Mouse (Mus musculus): ENCODE data around the gene Igflr1. TPM values are rescaled to one million over a fixed set of nuclear protein-coding genes. Genes with fewer than 3 reads are reported as not detected.
A peak's percentile ranks its signal among the peaks of the same experiment; 100 is the strongest.

The Igflr1 gene
- polyA plus RNA-seq, 1 experiment from 2014 or later, result 3.7 TPM

GRCm38 (mm10) chr7:30589435-30590301 lies 24.4 kb downstream of the Igflr1 start:
- Histone ChIP-seq H3K27me3 (ENCODE audit: control insufficient read depth, insufficient read depth, low read length) (no peaks in the 10 kb centered on the region), H3K9ac (ENCODE audit: low read depth, low read length) (peak overlapping the region; percentile 95), H3K4me1 (ENCODE audit: control insufficient read depth, insufficient read depth, low read length) (peaks cover 11% of the 10 kb centered on the region), H3K4me3 (ENCODE audit: low read length) (peak overlapping the region; percentile 96), H3K27ac (ENCODE audit: low read depth, low read length) (peak overlapping the region; percentile 89), H3K9me3 (ENCODE audit: control insufficient read depth, low read length) (no peaks in the 10 kb centered on the region), H3K36me3 (ENCODE audit: control insufficient read depth, insufficient read depth, low read length) (peaks cover 23% of the 10 kb centered on the region), H3K4me2 (replicated peaks; ENCODE audit: low read depth, low read length) (peak overlapping the region; percentile 66)
- 22% methylated on average over 40 of the region's 40 CpGs for WGBS
- peak; percentile 68 for ATAC-seq (ENCODE audit: low FRiP score, low TSS enrichment)

- ATAC-seq (ENCODE audit: low FRiP score, low TSS enrichment), result no peak
- H3K4me1 ChIP-seq (ENCODE audit: control insufficient read depth, insufficient read depth, low read length), result peaks cover 11% of the 10 kb centered on the region
- peaks cover 10% of the 10 kb centered on the region; the same call in 1 of the 2 replicates for H3K36me3 ChIP-seq (ENCODE audit: control insufficient read depth, insufficient read depth, low read length)
- no peak overlapping the region for H3K9ac ChIP-seq (ENCODE audit: low read depth, low read length)
- no peaks in the 10 kb centered on the region for H3K27me3 ChIP-seq (ENCODE audit: control insufficient read depth, insufficient read depth, low read length)
- 91% methylated on average over 9 of the region's 9 CpGs for WGBS
- no peak overlapping the region for H3K4me2 ChIP-seq (replicated peaks; ENCODE audit: low read depth, low read length)
- no peak overlapping the region for H3K4me3 ChIP-seq (ENCODE audit: low read length)
- H3K27ac ChIP-seq (ENCODE audit: low read depth, low read length), result no peak overlapping the region
- H3K9me3 ChIP-seq (ENCODE audit: control insufficient read depth, low read length), result no peaks in the 10 kb centered on the region
These were observed 25.8 kb downstream of the Igflr1 start for GRCm38 (mm10) chr7:30590927-30591604.

GRCm38 (mm10) chr7:30591605-30591951 lies 26.4 kb downstream of the Igflr1 start:
- WGBS, result 63% methylated on average over 4 of the region's 4 CpGs
- no peaks in the 10 kb centered on the region for H3K27me3 ChIP-seq (ENCODE audit: control insufficient read depth, insufficient read depth, low read length)
- H3K9me3 ChIP-seq (ENCODE audit: control insufficient read depth, low read length), result no peaks in the 10 kb centered on the region
- H3K36me3 ChIP-seq (ENCODE audit: control insufficient read depth, insufficient read depth, low read length), result peaks cover 4% of the 10 kb centered on the region; the same call in 1 of the 2 replicates
- no peak overlapping the region for H3K4me2 ChIP-seq (replicated peaks; ENCODE audit: low read depth, low read length)
- H3K27ac ChIP-seq (ENCODE audit: low read depth, low read length), result no peak overlapping the region
- peaks cover 11% of the 10 kb centered on the region for H3K4me1 ChIP-seq (ENCODE audit: control insufficient read depth, insufficient read depth, low read length)
- no peak overlapping the region for H3K9ac ChIP-seq (ENCODE audit: low read depth, low read length)
- no peak overlapping the region for H3K4me3 ChIP-seq (ENCODE audit: low read length)
- ATAC-seq (ENCODE audit: low FRiP score, low TSS enrichment), result no peak

GRCm38 (mm10) chr7:30592772-30593423 lies 27.7 kb downstream of the Igflr1 start:
- 40% methylated on average over 5 of the region's 5 CpGs for WGBS
- Histone ChIP-seq H3K4me3 (ENCODE audit: low read length) (no peak overlapping the region), H3K4me2 (replicated peaks; ENCODE audit: low read depth, low read length) (no peak overlapping the region), H3K27me3 (ENCODE audit: control insufficient read depth, insufficient read depth, low read length) (no peaks in the 10 kb centered on the region), H3K27ac (ENCODE audit: low read depth, low read length) (no peak overlapping the region), H3K4me1 (ENCODE audit: control insufficient read depth, insufficient read depth, low read length) (peaks cover 3% of the 10 kb centered on the region; the same call in 1 of the 2 replicates), H3K36me3 (ENCODE audit: control insufficient read depth, insufficient read depth, low read length) (no peaks in the 10 kb centered on the region), H3K9me3 (ENCODE audit: control insufficient read depth, low read length) (no peaks in the 10 kb centered on the region), H3K9ac (ENCODE audit: low read depth, low read length) (no peak overlapping the region)
- ATAC-seq (ENCODE audit: low FRiP score, low TSS enrichment), result no peak

GRCm38 (mm10) chr7:30593579-30594509 lies 28.6 kb downstream of the Igflr1 start:
- H3K9ac ChIP-seq (ENCODE audit: low read depth, low read length), result no peak overlapping the region
- 76% methylated on average over 10 of the region's 10 CpGs for WGBS
- no peak for ATAC-seq (ENCODE audit: low FRiP score, low TSS enrichment)

GRCm38 (mm10) chr7:30594510-30595024 lies 29.3 kb downstream of the Igflr1 start:
- Histone ChIP-seq H3K27me3 (ENCODE audit: control insufficient read depth, insufficient read depth, low read length) (no peaks in the 10 kb centered on the region), H3K36me3 (ENCODE audit: control insufficient read depth, insufficient read depth, low read length) (no peaks in the 10 kb centered on the region), H3K4me3 (ENCODE audit: low read length) (no peak overlapping the region), H3K9me3 (ENCODE audit: control insufficient read depth, low read length) (no peaks in the 10 kb centered on the region), H3K4me2 (replicated peaks; ENCODE audit: low read depth, low read length) (no peak overlapping the region), H3K4me1 (ENCODE audit: control insufficient read depth, insufficient read depth, low read length) (peaks cover 3% of the 10 kb centered on the region; the same call in 1 of the 2 replicates), H3K9ac (ENCODE audit: low read depth, low read length) (no peak overlapping the region), H3K27ac (ENCODE audit: low read depth, low read length) (no peak overlapping the region)
- no peak for ATAC-seq (ENCODE audit: low FRiP score, low TSS enrichment)
- WGBS, result 59% methylated on average over 4 of the region's 4 CpGs

More at GRCm38 (mm10) chr7:30593579-30594509, 28.6 kb downstream of the Igflr1 start:
- no peaks in the 10 kb centered on the region for H3K27me3 ChIP-seq (ENCODE audit: control insufficient read depth, insufficient read depth, low read length)
- H3K4me3 ChIP-seq (ENCODE audit: low read length), result no peak overlapping the region
- H3K27ac ChIP-seq (ENCODE audit: low read depth, low read length), result no peak overlapping the region
- no peaks in the 10 kb centered on the region for H3K36me3 ChIP-seq (ENCODE audit: control insufficient read depth, insufficient read depth, low read length)
- H3K4me1 ChIP-seq (ENCODE audit: control insufficient read depth, insufficient read depth, low read length), result peaks cover 3% of the 10 kb centered on the region; the same call in 1 of the 2 replicates
- H3K4me2 ChIP-seq (replicated peaks; ENCODE audit: low read depth, low read length), result no peak overlapping the region
- no peaks in the 10 kb centered on the region for H3K9me3 ChIP-seq (ENCODE audit: control insufficient read depth, low read length)

- Histone ChIP-seq H3K9me3 (ENCODE audit: control insufficient read depth, low read length) (no peaks in the 10 kb centered on the region), H3K36me3 (ENCODE audit: control insufficient read depth, insufficient read depth, low read length) (no peaks in the 10 kb centered on the region), H3K4me1 (ENCODE audit: control insufficient read depth, insufficient read depth, low read length) (no peaks in the 10 kb centered on the region), H3K27me3 (ENCODE audit: control insufficient read depth, insufficient read depth, low read length) (no peaks in the 10 kb centered on the region), H3K9ac (ENCODE audit: low read depth, low read length) (no peak overlapping the region), H3K4me3 (ENCODE audit: low read length) (no peak overlapping the region), H3K27ac (ENCODE audit: low read depth, low read length) (no peak overlapping the region), H3K4me2 (replicated peaks; ENCODE audit: low read depth, low read length) (no peak overlapping the region)
- no peak for ATAC-seq (ENCODE audit: low FRiP score, low TSS enrichment)
- 84% methylated on average over 5 of the region's 5 CpGs for WGBS
These were observed 30.9 kb downstream of the Igflr1 start for GRCm38 (mm10) chr7:30596093-30596492.

GRCm38 (mm10) chr7:30596811-30597210 lies 31.6 kb downstream of the Igflr1 start:
- ATAC-seq (ENCODE audit: low FRiP score, low TSS enrichment), result no peak

More at GRCm38 (mm10) chr7:30596811-30597210, 31.6 kb downstream of the Igflr1 start:
- no peaks in the 10 kb centered on the region for H3K9me3 ChIP-seq (ENCODE audit: control insufficient read depth, low read length)
- H3K9ac ChIP-seq (ENCODE audit: low read depth, low read length), result no peak overlapping the region
- no peak overlapping the region for H3K4me2 ChIP-seq (replicated peaks; ENCODE audit: low read depth, low read length)
- no peak overlapping the region for H3K4me3 ChIP-seq (ENCODE audit: low read length)
- H3K4me1 ChIP-seq (ENCODE audit: control insufficient read depth, insufficient read depth, low read length), result no peaks in the 10 kb centered on the region
- 79% methylated on average over 5 of the region's 5 CpGs for WGBS
- no peaks in the 10 kb centered on the region for H3K27me3 ChIP-seq (ENCODE audit: control insufficient read depth, insufficient read depth, low read length)
- H3K27ac ChIP-seq (ENCODE audit: low read depth, low read length), result no peak overlapping the region
- H3K36me3 ChIP-seq (ENCODE audit: control insufficient read depth, insufficient read depth, low read length), result no peaks in the 10 kb centered on the region
